Mouse (Mus musculus) CD8-positive naive resting alpha-beta T cell, adult 2 months (primary cell): ENCODE results near the gene Kcnk6.
"Not testable (repeated sequence)": the region's sequence is repeated elsewhere in the genome, so short reads cannot be mapped to it uniquely, and the experiment has no call there.

ENCODE experiments used
- DNase-seq, 2 experiments: peaks; one replicate each; pipeline ENCODE4 v3.0.0; 2022; ENCODE audit warnings: low read depth in 2 of 2, low spot score in 2 of 2

Gene Kcnk6

GRCm38 (mm10) chr7:29247314-29247700 lies 15.0 kb upstream of the Kcnk6 start:
- DNase-seq, result peak; percentile 75 to 80

GRCm38 (mm10) chr7:29246619-29247313 lies 14.5 kb upstream of the Kcnk6 start:
- DNase-seq, result no peak

- DNase-seq, result no peak
Measured at GRCm38 (mm10) chr7:29246015-29246414, 13.7 kb upstream of the Kcnk6 start.

- DNase-seq, result peak; percentile 15 to 44
Measured at GRCm38 (mm10) chr7:29244732-29245416, 12.6 kb upstream of the Kcnk6 start.

GRCm38 (mm10) chr7:29238019-29238967 lies 6.0 kb upstream of the Kcnk6 start, which contains the start of gene Yif1b:
Gene Yif1b, plus strand, starts transcription at chr7:29238329.
- DNase-seq, result peak; percentile 97 to 98

- DNase-seq, result not testable (repeated sequence)
Measured at GRCm38 (mm10) chr7:29237596-29237995, 5.3 kb upstream of the Kcnk6 start.

- no peak for DNase-seq
Measured at GRCm38 (mm10) chr7:29236593-29236992, 4.3 kb upstream of the Kcnk6 start.

GRCm38 (mm10) chr7:29234661-29235060 lies 2.3 kb upstream of the Kcnk6 start:
- no peak for DNase-seq

DNA sequence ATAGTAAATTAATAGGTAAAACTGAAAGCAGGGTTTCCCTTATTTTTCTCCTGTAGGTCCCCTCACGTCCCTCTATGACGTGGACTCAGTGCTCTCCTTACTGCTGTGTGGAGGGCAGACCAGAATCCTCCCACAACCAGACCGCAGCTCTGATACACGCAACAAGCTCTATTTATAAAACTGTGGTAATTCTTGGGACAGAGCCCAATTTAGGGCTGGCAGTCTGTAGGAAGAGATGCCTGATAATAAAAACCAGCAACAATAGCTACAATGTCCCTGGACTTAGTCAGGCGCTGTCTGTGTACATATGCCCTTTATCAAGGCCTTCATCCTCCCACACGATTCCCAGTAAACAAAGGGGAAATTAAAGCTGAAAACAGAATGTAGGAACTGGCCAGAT lies 1.4 kb upstream of the Kcnk6 start:
- no peak for DNase-seq

DNA sequence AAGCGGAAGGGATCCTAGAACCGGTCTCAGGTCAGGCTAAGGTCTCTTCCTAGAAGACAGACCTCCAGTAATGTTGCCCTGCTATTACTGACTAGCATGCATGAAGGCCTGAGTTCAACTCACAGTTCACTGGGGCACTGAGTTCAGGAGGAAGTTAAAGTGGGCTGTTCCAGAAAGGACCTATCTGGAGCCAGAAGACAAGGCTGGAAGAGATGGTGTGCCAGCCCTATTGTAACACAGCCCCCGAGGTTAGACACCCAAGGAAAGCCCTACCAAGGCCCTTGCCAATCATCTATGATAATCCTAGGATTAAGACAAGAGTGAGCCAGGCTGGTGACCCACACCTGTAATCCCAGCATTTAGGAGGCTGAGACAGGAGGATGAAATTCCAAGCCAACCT lies 798 bp downstream of the Kcnk6 start:
- no peak for DNase-seq

GRCm38 (mm10) chr7:29230560-29230959 lies 1.8 kb downstream of the Kcnk6 start:
- DNase-seq, result no peak

DNA sequence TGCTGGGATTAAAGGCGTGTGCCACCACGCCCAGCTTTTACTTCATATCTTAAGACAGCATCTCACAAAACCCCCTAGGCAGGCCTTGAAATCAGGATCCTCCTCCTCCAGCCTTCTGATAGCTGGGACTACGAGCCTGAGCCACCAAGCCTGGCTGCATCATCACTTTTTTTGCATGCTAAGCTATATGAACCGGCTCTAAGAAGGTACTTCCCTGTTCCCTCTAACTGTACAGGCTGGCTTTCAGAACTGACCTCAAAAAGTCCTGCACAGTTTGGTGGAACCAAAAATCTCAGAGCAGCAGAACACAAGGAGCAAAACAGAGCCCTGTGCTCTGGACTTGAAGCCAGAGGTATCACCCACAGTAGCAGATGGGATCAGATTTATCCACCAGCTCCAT lies 4.1 kb downstream of the Kcnk6 start:
- DNase-seq, result no peak

DNA sequence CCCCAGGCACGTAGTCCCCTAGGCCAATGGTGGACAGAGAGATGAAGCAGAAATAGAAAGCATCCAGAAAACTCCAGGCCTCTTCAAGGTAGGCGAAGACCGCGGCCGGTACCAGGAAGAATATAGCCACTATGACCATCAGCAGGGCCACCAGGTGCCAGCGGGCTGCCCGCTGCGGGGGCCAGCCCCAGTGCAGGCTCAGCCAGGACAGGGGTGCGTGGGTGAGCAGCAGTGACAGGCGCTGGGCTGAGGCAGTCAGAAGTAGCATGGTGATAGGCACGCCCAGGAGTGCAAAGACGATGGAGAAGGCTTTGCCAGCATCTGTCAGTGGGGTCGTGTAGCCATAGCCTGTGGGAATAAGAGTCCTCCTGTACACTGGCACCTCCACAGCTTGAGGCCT lies 6.8 kb downstream of the Kcnk6 start:
- no peak for DNase-seq

DNA sequence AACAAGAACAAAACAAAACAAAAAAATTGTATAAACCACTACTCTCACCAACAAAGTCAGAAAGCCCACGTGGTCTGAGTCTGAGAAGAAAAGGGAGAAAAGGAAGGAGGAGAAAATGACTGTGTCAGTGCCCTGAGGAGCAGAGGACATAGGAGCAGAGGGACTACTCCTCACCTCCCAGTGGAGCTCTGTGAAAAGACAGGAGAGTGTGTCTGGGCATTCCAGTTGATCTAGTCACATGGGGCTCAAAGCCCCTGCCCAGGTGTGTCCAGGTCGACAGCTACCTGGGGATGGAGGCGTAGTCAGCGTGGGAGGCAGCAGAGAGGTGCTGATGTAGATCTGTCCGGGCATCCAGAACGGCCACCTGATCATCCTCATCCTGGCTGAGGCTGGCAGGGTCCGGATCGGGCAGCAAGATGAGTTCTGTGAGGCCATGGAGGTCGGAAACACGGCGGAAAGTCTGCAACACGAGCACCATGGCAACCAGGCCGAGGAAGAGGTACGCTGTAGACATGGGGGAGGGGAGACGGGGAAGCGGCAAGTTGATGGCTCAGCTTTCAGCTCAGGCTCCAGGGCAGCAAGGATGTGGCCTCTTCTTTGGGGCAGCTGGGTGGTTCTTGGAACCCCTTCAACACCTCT lies 7.4 kb downstream of the Kcnk6 start:
- no peak for DNase-seq

DNA sequence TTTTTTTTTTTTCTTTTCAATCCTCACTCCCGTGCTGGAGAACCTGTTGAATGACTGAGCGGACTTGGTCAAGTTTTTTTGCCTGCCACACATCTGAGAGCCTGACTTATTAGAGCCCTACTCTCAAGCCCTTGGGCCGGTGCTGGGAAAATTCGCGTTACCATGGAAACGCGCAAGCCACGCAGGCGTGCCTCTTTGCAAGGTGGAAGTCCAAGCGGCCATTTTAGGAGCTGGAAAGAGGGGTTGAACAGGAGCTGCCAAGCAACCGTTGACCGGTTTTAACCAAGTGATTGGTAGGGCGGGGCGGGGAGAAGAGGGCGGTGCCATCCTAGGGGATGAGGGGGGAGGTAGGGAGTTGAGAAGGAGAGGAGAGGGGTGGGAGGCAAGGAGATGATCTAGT lies 17.5 kb downstream of the Kcnk6 start:
- DNase-seq, result no peak

- DNase-seq, result no peak
Measured at GRCm38 (mm10) chr7:29214236-29214635, 18.1 kb downstream of the Kcnk6 start.

- DNase-seq, result no peak
Measured at GRCm38 (mm10) chr7:29213675-29214082, 18.6 kb downstream of the Kcnk6 start, which contains the start of gene Catsperg1. Gene Catsperg1, minus strand, starts transcription at chr7:29214035.

DNA sequence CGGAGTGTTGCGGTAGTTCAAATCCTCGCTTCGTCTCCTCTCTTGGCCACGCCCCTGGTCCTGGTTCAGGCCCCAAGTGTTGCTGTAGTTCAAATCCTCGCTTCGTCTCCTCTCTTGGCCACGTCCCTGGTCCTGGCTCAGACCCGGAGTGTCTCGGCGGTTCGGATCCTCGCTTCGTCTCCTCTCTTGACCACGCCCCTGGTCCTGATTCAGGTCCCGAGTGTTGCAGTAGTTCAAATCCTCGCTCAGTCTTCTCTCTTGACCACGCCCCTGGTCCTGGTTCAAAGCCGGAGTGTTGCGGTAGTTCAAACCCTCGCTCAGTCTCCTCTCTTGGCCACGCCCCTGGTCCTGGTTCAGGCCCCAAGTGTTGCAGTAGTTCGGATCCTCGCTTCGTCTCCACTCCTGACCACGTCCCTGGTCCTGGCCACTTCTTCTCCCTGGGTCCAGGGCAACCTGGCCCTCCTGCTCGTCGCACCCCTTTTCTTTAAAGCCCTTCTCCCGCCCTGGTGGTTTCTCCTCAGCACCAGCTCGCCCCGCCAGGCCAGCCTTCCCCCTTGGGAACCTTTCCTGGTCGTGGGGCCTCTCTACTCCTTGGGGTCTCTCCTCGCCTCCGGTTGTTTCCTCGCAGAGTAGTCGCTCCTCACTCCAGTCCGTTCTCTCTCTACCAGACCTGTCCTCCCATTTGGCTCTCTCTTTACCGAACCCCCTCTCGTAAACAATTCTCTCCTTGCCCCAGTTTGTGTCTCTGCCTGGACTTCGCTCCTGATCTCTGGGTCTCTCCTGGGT lies 19.3 kb downstream of the Kcnk6 start:
- DNase-seq, result not testable (repeated sequence)

DNA sequence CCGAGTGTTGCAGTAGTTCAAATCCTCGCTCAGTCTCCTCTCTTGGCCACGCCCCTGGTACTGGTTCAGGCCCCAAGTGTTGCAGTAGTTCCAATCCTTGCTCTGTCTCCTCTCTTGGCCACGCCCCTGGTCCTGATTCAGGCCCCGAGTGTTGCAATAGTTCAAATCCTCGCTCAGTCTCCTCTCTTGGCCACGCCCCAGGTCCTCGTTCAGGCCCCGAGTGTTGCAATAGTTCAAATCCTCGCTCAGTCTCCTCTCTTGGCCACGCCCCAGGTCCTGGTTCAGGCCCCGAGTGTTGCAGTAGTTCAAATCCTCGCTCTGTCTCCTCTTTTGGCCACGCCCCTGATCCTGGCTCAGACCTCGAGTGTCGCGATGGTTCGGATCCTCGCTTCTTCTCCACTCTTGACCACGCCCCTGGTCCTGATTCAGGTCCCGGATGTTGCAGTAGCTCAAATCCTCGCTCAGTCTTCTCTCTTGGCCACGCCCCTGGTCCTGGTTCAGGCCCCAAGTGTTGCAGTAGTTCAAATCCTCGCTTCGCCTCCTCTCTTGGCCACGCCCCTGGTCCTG lies 20.0 kb downstream of the Kcnk6 start:
- no peak for DNase-seq
